Mouse (Mus musculus) lung, postnatal 14 days (tissue): ENCODE results near the gene Dram1.

Experiments used
- DNase-seq: peaks from one replicate; pipeline ENCODE4 v3.0.0; 2021

Gene Dram1

DNA sequence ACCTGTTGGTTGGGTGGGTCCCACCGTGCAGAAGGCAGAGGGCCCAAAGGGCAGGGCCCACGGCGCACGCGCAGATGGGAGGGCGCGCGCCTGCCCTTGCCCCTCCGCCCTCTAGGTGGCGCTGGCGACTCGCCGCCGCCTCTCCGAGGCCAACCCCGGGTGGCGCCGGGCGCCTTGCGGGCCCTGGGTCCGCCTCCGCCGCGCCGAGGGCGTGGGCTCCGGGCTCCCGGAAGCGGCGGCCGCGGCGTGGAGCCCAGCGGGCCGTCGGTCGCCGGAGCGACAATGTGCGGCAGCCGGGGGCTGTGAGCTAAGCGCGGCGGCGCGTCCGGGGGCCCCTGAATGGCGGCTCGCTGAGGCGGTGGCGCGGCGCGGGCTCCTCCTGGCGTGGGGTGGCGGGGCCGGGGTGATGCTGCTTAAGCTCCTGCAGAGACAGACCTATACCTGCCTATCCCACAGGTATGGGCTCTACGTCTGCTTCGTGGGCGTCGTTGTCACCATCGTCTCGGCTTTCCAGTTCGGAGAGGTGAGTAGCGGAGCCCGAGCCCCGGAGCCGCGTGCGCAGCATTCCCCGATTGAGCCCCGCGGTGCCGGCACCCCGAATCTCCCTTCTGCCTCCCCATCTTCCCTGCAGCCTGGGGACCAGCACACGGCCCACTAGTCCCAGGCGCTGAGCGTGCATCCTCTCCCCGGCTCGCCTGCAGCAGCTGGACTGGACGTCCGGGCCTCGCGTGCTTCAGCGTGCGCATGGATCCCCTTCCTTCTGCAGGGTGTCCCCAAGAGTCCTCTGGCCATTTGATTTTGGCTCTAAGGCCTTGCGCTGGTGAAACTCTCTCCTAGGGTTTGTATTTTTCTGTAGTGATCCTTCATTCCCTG is at the start of gene Dram1, which contains the start of gene Gnptab:
Gene Dram1 (minus strand): TSS at position 68 of the 873 bp plus-strand sequence.
Gene Gnptab (plus strand): TSS at position 120 of the 873 bp plus-strand sequence.
- DNase-seq: peak; percentile 89

DNA sequence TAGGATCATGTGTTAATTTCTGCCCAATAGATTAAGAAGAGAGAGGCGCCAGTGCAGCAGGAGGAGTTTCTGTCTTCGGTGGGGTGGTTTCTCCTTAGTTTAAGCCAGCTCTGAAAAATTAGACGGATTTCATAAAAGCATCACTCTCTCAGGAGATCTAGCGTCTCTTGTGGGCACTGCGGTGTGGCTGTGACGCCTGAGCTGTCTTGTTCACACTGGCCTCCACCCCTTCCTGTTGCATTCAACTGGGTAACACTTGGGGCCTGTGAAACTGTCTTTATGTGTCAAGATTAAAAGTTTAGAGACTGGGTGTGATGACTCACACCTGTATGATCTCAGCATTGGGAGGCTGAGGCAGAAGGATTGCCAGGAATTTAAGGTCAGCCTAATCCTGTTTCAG is 49.1 kb upstream of the Dram1 start:
- DNase-seq: no peak

- no peak for DNase-seq
Measured at GRCm38 (mm10) chr10:88426896-88427295, 48.0 kb upstream of the Dram1 start.

DNA sequence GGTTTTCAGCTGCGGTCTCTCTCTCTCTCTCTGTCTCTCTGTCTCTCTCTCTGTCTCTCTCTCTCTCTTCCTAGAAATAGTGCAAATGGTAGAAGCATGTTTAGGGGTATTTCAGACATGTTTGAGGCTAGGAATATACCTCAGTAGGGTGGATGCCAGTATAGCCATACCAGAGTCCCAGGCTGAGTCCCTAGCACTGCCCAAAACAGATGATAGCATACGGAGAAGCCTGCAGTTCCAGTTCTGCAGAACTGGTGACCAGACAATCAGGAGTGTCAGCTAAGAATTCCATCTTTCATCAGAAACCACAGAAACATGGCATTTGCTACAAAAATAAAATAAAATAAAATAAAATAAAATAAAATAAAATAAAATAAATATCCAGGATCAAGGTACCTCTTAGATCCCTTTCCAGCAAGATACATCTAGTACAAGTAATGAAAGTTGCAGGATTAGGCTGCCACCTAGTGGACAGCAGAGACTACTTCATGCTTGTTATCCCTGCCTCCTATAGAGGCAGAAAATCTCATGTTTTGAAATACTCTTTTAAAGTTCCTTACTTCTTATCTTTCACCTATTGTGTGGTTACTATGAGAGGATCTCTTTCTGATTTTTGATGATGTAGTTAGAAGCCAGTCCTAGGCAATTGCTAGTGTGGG is 47.4 kb upstream of the Dram1 start:
- peak; percentile 75 for DNase-seq

- DNase-seq: no peak
Measured at GRCm38 (mm10) chr10:88420655-88421435, 42.0 kb upstream of the Dram1 start.

- DNase-seq: no peak
Measured at GRCm38 (mm10) chr10:88420141-88420541, 41.3 kb upstream of the Dram1 start.

DNA sequence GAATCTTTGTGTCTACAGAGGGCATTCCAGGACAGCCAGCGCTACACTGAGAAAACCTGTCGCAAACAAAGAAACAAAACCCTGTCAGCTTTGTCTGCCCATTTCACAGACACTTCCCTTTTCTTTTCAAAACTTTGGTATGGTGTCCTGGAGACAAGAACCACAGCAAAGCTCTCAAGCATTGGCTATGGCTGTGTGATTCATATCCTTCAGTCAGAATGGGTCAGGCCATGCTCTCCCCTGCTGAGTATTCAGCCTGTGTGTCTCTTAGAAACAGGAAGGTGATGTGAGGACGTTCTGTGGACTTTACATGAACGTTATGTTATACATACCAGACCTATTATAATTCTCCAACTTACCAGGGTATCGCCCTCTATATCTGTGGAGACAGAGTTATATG is 38.8 kb upstream of the Dram1 start:
- DNase-seq: no peak

DNA sequence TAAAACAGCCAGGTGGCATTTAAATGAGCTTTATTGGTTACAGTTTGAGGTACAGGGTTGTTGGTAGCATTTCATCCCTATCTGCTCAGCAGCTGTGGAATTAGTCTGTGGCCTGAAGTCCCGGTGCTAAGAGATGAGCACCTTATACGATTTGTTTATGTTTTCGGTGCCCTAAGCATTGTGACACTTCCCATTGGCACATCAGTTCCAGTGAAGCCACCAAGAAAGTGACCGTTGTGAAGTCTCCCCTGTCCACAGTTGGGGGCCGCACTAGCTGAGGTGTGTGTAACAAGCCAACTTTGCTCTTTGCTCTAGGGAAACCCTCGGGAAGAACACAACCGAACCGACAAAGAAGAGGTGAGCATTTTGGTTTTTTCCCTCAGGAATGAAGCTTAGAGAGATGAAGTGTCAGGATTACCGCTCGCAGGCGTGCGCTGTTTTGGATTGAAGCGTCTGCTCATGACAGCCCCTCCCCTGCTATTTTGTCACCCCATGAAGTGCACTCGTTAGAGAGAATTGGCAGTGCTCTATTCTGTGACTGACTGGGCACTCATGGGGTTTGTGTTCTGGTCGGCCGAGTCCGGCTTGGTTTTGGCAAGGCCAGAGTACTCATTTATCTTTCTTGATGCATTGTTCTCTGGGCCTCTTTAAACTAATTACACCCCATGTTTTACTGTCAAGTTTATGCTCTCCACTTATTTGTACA is 33.6 kb upstream of the Dram1 start:
- no peak for DNase-seq

DNA sequence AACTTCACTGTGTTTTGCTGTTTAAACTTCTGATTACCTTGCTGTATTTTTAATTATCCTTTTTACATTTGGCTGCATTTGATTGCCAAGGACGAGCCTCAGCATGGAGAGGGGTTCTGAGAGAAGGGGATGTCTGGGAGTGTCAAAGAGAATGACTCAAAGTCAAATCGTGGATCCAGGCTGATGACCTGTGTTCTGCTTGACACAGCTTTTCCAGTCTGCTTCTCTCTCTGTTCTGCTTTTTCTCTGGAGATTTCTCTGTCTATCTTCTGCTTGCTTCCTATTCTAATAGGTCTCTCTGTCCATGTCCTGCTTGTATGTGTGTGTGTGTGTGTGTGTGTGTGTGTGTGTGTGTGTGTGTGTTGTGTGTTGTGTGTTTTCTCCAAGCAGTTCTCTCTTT is 30.9 kb upstream of the Dram1 start:
- no peak for DNase-seq

DNA sequence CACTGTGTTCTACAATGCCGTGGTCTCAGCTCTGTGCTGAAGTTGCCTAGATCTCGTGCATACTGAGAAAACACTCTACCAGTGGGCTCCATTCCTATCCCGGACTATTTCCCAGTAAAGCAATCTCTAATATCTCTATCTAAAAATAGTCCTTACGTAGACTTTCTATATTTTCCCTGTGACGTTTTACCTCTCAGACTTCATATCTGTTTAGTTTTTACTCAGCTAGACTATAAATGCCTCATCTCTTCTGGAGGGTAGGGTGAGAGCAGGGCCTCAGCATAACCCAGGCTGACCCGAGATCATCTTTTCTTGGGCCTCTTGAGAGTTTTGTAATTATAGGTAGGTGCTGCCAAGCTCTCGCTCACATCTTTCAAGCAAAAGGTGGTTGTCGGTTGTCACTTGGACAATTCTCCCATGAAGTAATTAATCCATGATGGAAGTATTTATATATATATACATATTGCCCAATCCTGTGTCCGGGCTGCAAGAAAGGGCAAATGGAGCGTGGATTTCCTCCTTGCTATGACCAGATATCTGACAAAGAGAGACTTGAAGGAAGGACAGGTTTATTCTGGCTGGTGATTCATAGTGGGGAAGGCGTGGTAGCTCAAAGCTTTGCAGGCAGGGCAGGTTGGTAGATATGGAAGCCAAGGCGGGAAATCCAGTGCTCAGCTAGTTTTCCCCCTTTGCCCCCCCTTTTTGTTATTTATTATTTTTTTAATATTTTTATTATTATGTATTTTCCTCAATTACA is 29.2 kb upstream of the Dram1 start:
- no peak for DNase-seq

DNA sequence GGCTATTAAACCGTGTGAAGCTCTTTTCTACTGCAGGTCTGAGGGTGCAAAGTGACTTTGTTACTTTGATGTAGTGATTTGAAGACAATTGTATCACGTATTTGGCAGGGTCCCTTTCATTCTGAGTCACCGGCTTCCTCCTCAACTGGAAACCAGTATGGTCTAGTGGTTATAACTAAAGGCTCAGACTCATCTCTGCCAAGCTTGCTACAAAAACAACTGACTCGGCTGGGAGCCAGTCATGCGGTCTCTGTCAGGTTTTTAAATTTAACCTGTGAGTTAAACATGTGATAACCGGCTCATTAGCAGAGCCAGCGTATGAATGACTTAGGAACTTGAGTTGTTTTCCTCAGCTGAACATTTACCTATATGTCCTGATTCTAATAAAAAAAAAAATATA is 26.9 kb upstream of the Dram1 start:
- DNase-seq: no peak

- no peak for DNase-seq
Measured at GRCm38 (mm10) chr10:88404220-88404619, 25.3 kb upstream of the Dram1 start.

- no peak for DNase-seq
Measured at GRCm38 (mm10) chr10:88403021-88403420, 24.1 kb upstream of the Dram1 start.

DNA sequence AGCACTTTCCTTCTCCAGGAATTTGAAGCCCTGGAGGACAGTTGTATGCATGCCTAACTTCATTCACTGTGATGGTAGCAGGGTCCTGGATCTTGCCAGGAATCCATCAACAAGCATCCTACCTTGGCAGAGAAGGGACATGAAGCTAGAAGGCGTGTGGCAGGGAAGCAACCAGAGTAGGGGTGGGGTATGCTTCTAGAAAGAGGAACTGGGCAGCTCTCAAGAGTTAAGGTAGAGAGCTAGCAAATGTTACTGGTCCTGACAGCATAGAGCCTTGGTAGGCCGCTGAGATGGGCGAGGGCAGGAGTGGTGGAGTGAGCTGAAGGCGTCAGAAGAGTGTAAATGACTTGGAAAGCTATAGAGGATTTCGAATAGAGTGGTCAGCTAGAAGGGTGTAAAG is 20.4 kb upstream of the Dram1 start:
- no peak for DNase-seq

- no peak for DNase-seq
Measured at GRCm38 (mm10) chr10:88398668-88399243, 19.9 kb upstream of the Dram1 start.

DNA sequence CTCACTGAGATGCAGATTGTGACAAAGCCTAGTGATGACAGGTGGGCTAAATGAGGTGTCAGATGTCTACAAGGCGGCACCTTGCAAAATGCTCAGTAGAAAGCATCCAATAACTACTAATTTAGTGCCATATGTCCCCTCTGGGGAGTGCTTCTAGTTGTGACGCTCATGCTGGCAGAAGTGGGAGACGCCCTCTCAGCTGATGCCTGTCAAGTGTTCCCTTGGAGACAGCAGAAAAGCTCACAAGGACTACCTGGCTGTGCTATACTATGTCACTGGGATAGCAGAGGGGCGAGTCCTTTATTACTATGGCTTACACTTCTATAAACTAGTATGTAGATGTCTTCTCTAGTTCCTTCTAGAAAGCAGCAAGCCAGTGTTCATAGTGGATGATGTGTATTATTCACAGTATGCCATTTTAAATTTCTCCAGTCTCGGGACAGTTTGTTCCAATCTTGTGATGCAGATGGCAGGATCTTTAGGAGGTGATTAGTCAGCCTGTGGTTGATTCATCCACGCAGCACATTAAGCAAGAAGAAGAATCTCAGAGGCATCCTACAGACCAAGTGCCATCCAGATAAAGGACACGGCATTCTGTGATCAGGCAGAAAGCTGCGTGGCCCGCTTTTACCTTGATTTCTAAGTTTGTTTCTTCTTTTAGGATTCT is 13.4 kb upstream of the Dram1 start:
- no peak for DNase-seq

GRCm38 (mm10) chr10:88391495-88391894 is 12.6 kb upstream of the Dram1 start:
- DNase-seq: no peak

- peak; percentile 15 for DNase-seq
Measured at GRCm38 (mm10) chr10:88390096-88390790, 11.4 kb upstream of the Dram1 start.

DNA sequence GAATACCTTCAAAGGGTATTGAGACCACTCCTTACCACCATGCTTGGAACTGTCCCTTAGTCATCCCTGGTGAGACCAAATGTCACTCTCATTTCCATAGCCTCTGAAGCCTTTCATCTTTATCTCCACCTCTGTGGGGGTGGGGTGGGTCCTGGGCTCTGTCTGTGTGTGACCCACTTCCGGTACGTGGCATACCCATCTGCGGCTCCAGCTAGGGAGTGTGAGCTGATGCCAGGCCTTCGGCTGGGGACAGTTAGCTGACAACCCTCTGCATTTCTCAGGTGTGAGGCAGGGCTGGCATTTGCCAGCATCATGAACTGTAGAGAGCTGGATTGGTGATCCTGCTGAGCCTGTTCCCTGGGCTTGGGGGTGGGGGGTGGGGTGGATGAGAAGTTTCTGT is 10.7 kb upstream of the Dram1 start:
- DNase-seq: no peak

DNA sequence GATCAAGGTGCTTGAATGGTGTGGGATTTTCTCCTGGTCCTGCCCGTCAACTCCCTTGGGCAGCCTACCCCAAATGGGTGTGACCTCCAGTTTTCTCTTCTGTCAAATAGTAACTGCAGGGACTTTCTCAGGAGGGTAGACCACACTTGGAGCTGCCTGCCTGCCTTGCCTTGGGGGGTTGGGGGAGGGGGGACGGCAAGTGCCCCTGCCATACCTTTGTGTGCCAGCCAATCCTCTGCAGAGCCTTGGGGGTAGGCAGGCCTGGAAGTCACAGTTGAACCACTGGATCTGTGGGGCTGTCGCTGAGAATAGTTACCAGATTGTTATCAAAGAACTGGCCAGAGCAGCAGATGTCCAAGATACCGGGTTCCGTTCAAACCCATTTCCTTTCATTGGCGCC is 7.4 kb upstream of the Dram1 start:
- no peak for DNase-seq
